Mouse (Mus musculus): Measurements from ENCODE around the gene Ddb1. TPM values are rescaled to one million over a fixed set of nuclear protein-coding genes. Genes with fewer than 3 reads are reported as not detected.

The Ddb1 gene
- total RNA-seq, 4 experiments from 2014 or later = 181 to 219 (median 206) TPM

DNA sequence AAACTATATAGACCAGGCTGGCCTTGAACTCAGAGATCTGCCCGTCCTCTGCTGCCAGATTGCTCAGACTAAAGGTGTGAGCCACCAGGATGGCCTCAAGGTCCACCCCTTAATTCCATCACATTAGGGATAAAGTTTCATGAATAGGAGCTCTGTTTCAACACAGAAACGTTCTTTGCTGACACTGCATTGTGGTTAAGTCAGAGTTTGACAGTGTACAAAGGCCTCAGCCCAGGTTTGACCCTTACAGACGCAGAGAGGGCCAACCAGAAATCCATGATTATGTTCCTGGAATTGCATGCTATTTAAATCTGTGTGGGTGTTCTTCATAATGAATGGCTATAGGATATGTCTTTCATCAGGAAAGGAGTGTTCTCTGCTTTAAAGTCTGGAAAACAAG lies 14.8 kb upstream of the Ddb1 start:
- no peak for DNase-seq (ENCODE audit: low spot score in 2 of 2)

- no peak for DNase-seq (ENCODE audit: low spot score in 2 of 2)
Observed at GRCm38 (mm10) chr19:10591659-10592377, 13.3 kb upstream of the Ddb1 start.

DNA sequence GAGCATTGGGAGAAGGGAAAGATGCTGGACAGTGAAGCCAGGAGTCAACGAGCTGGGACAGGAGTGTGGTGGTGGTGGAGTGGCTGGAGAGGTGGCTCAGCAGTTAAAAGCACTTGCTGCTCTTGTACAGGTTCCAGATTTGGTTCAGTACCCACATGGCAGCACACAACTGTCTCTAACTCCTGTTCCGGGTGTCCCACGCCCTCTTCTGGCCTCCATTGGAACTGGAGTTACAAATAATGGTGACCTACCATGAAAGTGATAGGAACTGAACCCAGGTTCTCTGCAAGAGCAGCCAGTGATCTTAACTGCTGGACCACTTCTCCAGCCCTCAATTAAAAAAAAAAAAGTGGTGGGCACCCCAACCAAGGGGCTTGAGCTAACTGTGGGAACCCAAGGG lies 6.9 kb upstream of the Ddb1 start:
- DNase-seq (ENCODE audit: low spot score in 2 of 2) = no peak

DNA sequence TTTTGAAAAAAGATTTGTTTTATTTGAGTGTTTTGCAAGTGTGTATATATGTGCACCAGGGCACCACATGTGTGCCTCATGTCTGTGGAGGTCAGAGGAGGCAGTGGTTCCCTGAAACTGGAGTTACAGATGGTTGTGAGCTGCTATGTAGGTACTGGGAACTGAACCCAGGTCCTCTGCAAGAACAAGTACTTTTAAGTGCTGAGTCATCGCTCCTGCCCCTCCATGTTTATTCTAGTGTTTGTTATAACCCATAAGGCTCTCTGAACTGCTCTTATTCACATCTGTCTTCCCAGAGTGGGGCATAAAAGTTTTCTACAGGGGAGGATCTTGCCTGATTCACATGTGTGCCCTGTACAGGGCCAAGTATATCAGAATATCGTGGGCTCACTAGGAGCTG lies 5.5 kb upstream of the Ddb1 start:
- DNase-seq (ENCODE audit: low spot score in 2 of 2) = no peak

- no peak for DNase-seq (ENCODE audit: low spot score in 2 of 2)
Observed at GRCm38 (mm10) chr19:10602247-10602769, 2.8 kb upstream of the Ddb1 start.

- peak; percentile 74 to 75 for DNase-seq (ENCODE audit: low spot score in 2 of 2)
Observed at GRCm38 (mm10) chr19:10602787-10603186, 2.3 kb upstream of the Ddb1 start.

DNA sequence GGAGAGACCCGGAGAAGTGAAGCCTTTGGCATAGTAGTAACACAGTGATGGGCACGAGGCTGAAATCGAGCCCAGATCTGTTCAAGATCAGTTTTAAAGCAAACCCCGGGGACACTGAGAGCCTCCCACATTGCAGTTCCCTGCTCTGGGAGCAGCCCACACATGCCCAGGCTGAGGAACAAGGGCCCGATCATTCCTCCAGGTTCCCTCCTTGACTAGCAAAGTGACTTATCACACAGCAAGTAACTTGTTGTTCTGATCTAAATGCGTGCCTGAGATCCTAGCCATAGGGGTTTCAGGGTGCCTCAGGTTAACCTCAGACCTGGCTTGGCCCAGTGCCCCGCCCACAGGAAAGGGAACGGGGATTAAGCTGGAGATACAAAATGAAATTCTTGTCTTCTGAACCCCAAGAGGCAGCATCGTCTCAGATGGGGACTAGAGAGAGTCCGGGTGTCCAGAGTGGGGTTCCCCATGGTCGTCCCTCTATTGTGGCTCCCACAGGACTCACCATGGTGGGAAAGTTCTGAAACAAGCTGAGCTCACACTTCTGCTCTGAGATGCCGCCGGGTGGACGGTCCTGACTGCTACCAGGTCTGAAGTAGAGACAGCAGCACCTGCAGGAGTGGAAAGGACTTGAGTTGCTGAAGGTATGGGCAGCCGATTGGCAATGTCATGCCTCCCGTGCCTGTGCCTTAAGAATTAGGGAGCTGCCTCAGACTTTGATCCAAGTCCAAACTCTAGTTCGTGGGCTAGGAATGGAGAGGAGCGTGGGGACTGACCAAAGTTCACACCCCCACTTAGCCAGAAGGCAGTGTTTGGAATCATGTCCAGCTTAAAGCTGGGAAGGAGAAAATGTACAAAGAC lies 1.2 kb upstream of the Ddb1 start:
- DNase-seq (ENCODE audit: low spot score in 2 of 2) = peak in 1 of 2 experiments; percentile 8

- no peak for DNase-seq (ENCODE audit: low spot score in 2 of 2)
Observed at GRCm38 (mm10) chr19:10604534-10604933, 593 bp upstream of the Ddb1 start.

GRCm38 (mm10) chr19:10605901-10606622 lies 935 bp downstream of the Ddb1 start:
- no peak for DNase-seq (ENCODE audit: low spot score in 2 of 2)

DNA sequence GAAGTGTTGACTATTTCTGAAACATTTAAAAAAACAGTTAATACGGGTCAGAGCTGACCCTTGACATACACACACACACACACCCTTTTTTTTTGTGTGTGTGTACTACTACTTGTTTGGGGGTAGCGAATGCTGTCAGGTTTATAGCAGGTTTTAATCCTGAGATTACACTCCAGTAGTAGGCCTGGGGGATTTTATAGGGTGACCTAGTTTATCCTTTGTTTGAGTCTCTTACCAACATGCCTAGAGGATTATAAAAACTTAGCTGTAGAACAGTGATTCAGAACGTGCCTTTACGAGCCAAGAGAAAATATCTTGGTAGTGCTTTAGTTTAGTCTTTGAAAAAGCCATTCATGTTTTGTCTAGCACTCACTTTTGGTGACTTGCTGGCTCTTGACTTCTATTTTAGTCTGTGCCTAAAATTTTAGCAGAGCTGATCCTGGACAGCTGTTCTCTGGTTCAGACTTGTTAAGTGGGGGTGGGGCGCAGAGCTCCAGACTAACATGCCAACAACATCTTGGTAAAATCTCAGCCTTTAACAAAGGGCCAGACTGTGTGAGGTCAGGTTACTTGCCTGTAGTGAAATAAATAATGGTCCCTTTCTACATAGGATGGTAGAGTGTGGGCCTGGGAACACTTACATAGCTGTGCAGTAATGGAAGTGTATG lies 3.6 kb downstream of the Ddb1 start:
- no peak for DNase-seq (ENCODE audit: low spot score in 2 of 2)

DNA sequence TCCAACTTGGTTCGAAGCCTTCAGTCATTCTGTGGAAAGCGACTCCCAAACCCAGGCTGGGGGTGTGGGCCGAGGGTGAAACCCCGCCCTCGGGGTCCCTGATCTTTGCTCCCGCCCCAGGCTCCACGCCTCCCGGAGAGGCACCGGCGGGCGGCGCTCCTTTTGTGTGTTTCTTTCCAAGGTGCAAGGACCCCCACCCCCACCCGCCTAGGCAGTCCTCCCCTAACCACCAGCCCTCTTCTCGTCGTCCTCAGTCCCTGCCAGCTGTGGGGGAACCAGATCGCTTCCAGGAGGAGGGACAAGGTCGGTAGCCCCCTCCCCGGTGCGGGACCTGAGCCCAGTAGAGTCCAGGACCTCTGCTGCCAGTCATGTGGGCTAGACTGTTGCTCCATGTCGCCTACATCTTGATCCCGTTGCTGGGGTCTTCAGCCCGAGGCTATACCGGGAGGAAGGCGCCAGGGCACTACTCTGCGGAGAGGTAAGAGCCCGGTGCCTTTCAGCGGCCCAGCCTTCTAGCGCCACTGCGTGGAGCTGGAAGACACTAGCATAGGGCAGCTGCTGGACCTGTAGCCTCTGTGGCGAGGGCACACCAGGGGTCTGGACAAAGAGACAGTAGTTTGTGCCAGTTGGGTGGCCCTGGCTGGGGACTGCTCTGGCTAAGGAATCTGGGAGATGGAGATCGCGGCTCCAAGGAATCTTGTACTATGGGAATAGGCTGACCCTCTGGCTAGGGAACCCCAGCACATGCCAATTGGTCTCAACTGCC lies 29.2 kb downstream of the Ddb1 start, which contains the start of gene Vwce:
TSS of gene Vwce (plus strand) at position 108 of the 766 bp plus-strand sequence.
- peak; percentile 12 to 21 for DNase-seq (ENCODE audit: low spot score in 2 of 2)

DNA sequence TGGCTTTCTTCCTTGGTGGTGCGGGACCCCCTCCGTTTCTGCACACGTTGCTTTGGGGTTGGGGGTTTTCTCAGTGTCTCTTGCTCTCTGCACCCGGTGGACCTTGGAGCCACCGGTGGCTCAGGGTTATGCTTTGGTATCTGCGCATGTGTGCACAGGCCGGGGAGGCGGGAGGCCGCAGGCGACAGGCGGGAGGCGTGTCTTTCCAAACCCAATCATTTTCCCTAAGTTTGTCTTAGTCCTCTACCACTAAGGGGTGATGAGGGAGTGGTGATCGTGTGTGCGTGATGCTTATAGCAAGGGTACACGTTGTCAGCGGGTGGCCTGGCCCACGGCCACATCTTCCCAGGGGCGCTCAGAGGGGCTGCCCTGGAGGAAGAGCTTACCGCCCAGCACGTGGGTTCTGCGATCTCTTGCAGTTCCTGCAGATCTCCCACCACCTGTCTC lies 29.8 kb downstream of the Ddb1 start:
- DNase-seq (ENCODE audit: low spot score in 2 of 2) = peak; percentile 21 to 52

GRCm38 (mm10) chr19:10637840-10638239 lies 32.7 kb downstream of the Ddb1 start:
- no peak for DNase-seq (ENCODE audit: low spot score in 2 of 2)

DNA sequence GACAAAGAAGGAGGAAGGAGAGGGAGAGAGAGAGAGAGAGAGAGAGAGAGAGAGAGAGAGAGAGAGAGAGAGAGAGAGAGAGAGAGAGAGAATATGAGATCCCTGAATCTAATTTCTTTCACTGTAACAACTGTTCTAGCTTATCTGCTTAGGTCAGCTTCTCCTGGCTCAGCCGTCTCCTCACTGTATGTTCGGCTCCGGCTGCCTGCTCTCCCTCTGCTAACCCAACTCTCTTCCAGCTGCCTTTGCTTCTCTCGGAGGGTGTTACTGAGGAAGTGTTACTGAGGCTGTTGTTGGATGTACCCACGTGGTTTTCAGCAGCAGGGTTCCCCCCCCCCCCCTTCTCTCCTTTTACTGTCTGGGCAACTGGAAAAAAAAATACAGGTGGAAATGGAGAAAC lies 35.0 kb downstream of the Ddb1 start:
- DNase-seq (ENCODE audit: low spot score in 2 of 2) = no peak

- no peak for DNase-seq (ENCODE audit: low spot score in 2 of 2)
Observed at GRCm38 (mm10) chr19:10640589-10641378, 35.7 kb downstream of the Ddb1 start.

- DNase-seq (ENCODE audit: low spot score in 2 of 2) = no peak
Observed at GRCm38 (mm10) chr19:10645616-10646015, 40.5 kb downstream of the Ddb1 start.

- no peak for DNase-seq (ENCODE audit: low spot score in 2 of 2)
Observed at GRCm38 (mm10) chr19:10648156-10648555, 43.0 kb downstream of the Ddb1 start.

DNA sequence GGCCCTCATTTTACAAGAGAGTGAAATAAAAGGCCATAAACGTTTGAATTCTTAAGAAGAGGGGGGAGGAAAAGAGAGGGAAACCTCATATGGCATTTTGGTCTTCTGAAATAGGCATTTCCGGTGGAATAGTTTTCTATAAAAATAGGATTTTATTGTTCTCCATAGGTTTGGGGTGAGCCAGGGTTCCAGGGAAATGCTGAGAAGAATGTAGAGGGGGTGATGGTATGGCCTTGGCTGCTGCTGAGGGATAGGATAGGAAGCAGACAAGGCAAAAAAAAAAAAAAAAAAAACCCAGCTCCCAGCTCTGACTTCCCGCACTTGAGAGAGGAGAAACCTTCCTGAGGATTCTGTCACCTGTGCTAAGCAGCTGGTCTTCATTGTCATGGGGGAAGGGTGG lies 50.9 kb downstream of the Ddb1 start:
- DNase-seq (ENCODE audit: low spot score in 2 of 2) = no peak

DNA sequence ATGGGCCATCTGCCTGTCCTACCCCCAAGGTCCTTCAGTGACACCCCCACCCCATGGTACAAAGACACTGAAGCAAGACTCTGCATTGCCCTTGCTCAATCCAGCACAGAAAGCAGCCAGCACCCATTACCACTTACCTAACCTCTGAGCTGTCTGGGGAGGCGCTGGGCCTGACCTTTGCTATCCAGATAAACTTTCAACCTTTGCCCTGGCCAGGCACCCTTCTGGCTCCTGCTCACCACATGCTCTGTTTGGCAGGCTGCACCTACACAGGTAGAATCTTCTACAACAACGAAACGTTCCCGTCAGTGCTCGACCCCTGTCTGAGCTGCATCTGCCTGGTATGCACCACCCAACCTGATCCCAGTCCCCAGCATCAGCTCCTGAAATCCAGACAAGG lies 52.6 kb downstream of the Ddb1 start:
- DNase-seq (ENCODE audit: low spot score in 2 of 2) = no peak

Measured in left cerebral cortex, adult 8-10 months (tissue).